Mouse (Mus musculus): Measurements from ENCODE around the gene 4933434E20Rik. TPM values are rescaled to one million over a fixed set of nuclear protein-coding genes. Genes with fewer than 3 reads are reported as not detected.
A peak's percentile ranks its signal among the peaks of the same experiment; 100 is the strongest.

The 4933434E20Rik gene
- polyA plus RNA-seq (2016; fragmentation: Nextera tagmentation; extraction: Ambion mirVana) = 101 and 103 TPM in 2 replicates

- Histone ChIP-seq H3K36me3 (peaks cover 41% of the 10 kb centered on the region), H3K27me3 (replicated peaks) (no peaks in the 10 kb centered on the region), H3K4me2 (peak within 1 kb of the TSS; percentile 71), H3K9ac (peak within 1 kb of the TSS; percentile 95), H3K9me3 (replicated peaks) (no peaks in the 10 kb centered on the region), H3K4me3 (peak within 1 kb of the TSS; percentile 88), H3K27ac (peak within 1 kb of the TSS; percentile 95), H3K4me1 (peaks cover 39% of the 10 kb centered on the region)
- ATAC-seq = peak; percentile 71
- WGBS (ENCODE audit: insufficient replicate concordance) = under 1% methylated on average over 42 of the region's 43 CpGs
These were observed at the start of gene 4933434E20Rik for GRCm38 (mm10) chr3:90051441-90052350. 4933434E20Rik (plus strand) TSS chr3:90051636.

- no peaks in the 10 kb centered on the region for H3K9me3 ChIP-seq (replicated peaks)
- ATAC-seq = no peak
- H3K9ac ChIP-seq = no peak overlapping the region
- peaks cover 84% of the 10 kb centered on the region for H3K36me3 ChIP-seq
- no peak overlapping the region for H3K4me3 ChIP-seq
- 83% methylated on average over 3 of the region's 3 CpGs for WGBS (ENCODE audit: insufficient replicate concordance)
- no peak overlapping the region for H3K4me2 ChIP-seq
- H3K27ac ChIP-seq = no peak overlapping the region
- no peaks in the 10 kb centered on the region for H3K27me3 ChIP-seq (replicated peaks)
- H3K4me1 ChIP-seq = peaks cover 7% of the 10 kb centered on the region
These were observed 47.2 kb upstream of the 4933434E20Rik start for GRCm38 (mm10) chr3:90004091-90004796.

- Histone ChIP-seq H3K4me3 (no peak overlapping the region), H3K27me3 (replicated peaks) (no peaks in the 10 kb centered on the region), H3K4me1 (no peaks in the 10 kb centered on the region)
These were observed 41.1 kb upstream of the 4933434E20Rik start for GRCm38 (mm10) chr3:90010291-90010690.

GRCm38 (mm10) chr3:90016626-90017025 lies 34.8 kb upstream of the 4933434E20Rik start:
- no peak for ATAC-seq
- H3K4me3 ChIP-seq = no peak overlapping the region
- WGBS (ENCODE audit: insufficient replicate concordance) = 77% methylated on average over 4 of the region's 4 CpGs
- peaks cover 98% of the 10 kb centered on the region for H3K36me3 ChIP-seq
- no peak overlapping the region for H3K27ac ChIP-seq
- no peak overlapping the region for H3K4me2 ChIP-seq
- no peaks in the 10 kb centered on the region for H3K4me1 ChIP-seq
- no peaks in the 10 kb centered on the region for H3K27me3 ChIP-seq (replicated peaks)
- H3K9me3 ChIP-seq (replicated peaks) = no peaks in the 10 kb centered on the region
- H3K9ac ChIP-seq = no peak overlapping the region

More at GRCm38 (mm10) chr3:90010291-90010690, 41.1 kb upstream of the 4933434E20Rik start:
- no peak overlapping the region for H3K27ac ChIP-seq
- no peak for ATAC-seq
- peaks cover 98% of the 10 kb centered on the region for H3K36me3 ChIP-seq
- WGBS (ENCODE audit: insufficient replicate concordance) = 91% methylated on average over 2 of the region's 2 CpGs
- H3K9ac ChIP-seq = no peak overlapping the region
- no peak overlapping the region for H3K4me2 ChIP-seq
- no peaks in the 10 kb centered on the region for H3K9me3 ChIP-seq (replicated peaks)

GRCm38 (mm10) chr3:90034653-90035052 lies 16.8 kb upstream of the 4933434E20Rik start:
- 76% methylated on average over 2 of the region's 2 CpGs for WGBS (ENCODE audit: insufficient replicate concordance)
- H3K36me3 ChIP-seq = peaks cover 94% of the 10 kb centered on the region
- ATAC-seq = no peak

GRCm38 (mm10) chr3:90036263-90036662 lies 15.2 kb upstream of the 4933434E20Rik start:
- H3K4me2 ChIP-seq = no peak overlapping the region
- no peaks in the 10 kb centered on the region for H3K9me3 ChIP-seq (replicated peaks)
- 90% methylated on average over 1 of the region's 1 CpGs for WGBS (ENCODE audit: insufficient replicate concordance)
- ATAC-seq = no peak
- H3K9ac ChIP-seq = no peak overlapping the region
- no peaks in the 10 kb centered on the region for H3K4me1 ChIP-seq
- H3K27ac ChIP-seq = no peak overlapping the region
- peaks cover 92% of the 10 kb centered on the region for H3K36me3 ChIP-seq
- no peak overlapping the region for H3K4me3 ChIP-seq
- H3K27me3 ChIP-seq (replicated peaks) = no peaks in the 10 kb centered on the region

More at GRCm38 (mm10) chr3:90034653-90035052, 16.8 kb upstream of the 4933434E20Rik start:
- Histone ChIP-seq H3K27me3 (replicated peaks) (no peaks in the 10 kb centered on the region), H3K4me1 (no peaks in the 10 kb centered on the region), H3K4me2 (no peak overlapping the region), H3K9me3 (replicated peaks) (no peaks in the 10 kb centered on the region), H3K27ac (no peak overlapping the region), H3K4me3 (no peak overlapping the region), H3K9ac (no peak overlapping the region)

- Histone ChIP-seq H3K36me3 (peaks cover 41% of the 10 kb centered on the region), H3K4me2 (no peak overlapping the region), H3K27ac (no peak overlapping the region), H3K9ac (no peak overlapping the region; the same call in 1 of the 2 replicates), H3K4me1 (peaks cover 35% of the 10 kb centered on the region), H3K9me3 (replicated peaks) (no peaks in the 10 kb centered on the region), H3K4me3 (no peak overlapping the region), H3K27me3 (replicated peaks) (no peaks in the 10 kb centered on the region)
- WGBS (ENCODE audit: insufficient replicate concordance) = 81% methylated on average over 3 of the region's 3 CpGs
- no peak for ATAC-seq
These were observed 1.7 kb upstream of the 4933434E20Rik start for GRCm38 (mm10) chr3:90049691-90050090.

GRCm38 (mm10) chr3:90052351-90053241 lies 1.2 kb downstream of the 4933434E20Rik start, which contains the start of gene Ubap2l:
Ubap2l (minus strand) TSS chr3:90052628.
- Histone ChIP-seq H3K27ac (peak within 1 kb of the TSS; percentile 95), H3K36me3 (peaks cover 41% of the 10 kb centered on the region), H3K4me1 (peaks cover 38% of the 10 kb centered on the region), H3K4me3 (peak within 1 kb of the TSS; percentile 88), H3K9me3 (replicated peaks) (no peaks in the 10 kb centered on the region), H3K27me3 (replicated peaks) (no peaks in the 10 kb centered on the region), H3K9ac (peak within 1 kb of the TSS; percentile 95), H3K4me2 (peak within 1 kb of the TSS; percentile 74)
- peak; percentile 90 for ATAC-seq
- under 1% methylated on average over 72 of the region's 81 CpGs for WGBS (ENCODE audit: insufficient replicate concordance)

- no peak overlapping the region for H3K9ac ChIP-seq
- no peak overlapping the region for H3K27ac ChIP-seq
- H3K27me3 ChIP-seq (replicated peaks) = no peaks in the 10 kb centered on the region
- peaks cover 85% of the 10 kb centered on the region for H3K36me3 ChIP-seq
- WGBS (ENCODE audit: insufficient replicate concordance) = 85% methylated on average over 6 of the region's 6 CpGs
- H3K9me3 ChIP-seq (replicated peaks) = no peaks in the 10 kb centered on the region
- no peak for ATAC-seq
- H3K4me3 ChIP-seq = no peak overlapping the region
- H3K4me1 ChIP-seq = no peaks in the 10 kb centered on the region
- no peak overlapping the region for H3K4me2 ChIP-seq
These were observed 10.1 kb downstream of the 4933434E20Rik start for GRCm38 (mm10) chr3:90061549-90061948.

- ATAC-seq = no peak
- no peak overlapping the region for H3K27ac ChIP-seq
- H3K27me3 ChIP-seq (replicated peaks) = no peaks in the 10 kb centered on the region
- H3K9me3 ChIP-seq (replicated peaks) = no peaks in the 10 kb centered on the region
- no peak overlapping the region for H3K4me3 ChIP-seq
- no peak overlapping the region for H3K9ac ChIP-seq
- no peaks in the 10 kb centered on the region for H3K4me1 ChIP-seq
- H3K36me3 ChIP-seq = peaks cover 77% of the 10 kb centered on the region
- 75% methylated on average over 2 of the region's 2 CpGs for WGBS (ENCODE audit: insufficient replicate concordance)
- no peak overlapping the region for H3K4me2 ChIP-seq
These were observed 11.1 kb downstream of the 4933434E20Rik start for GRCm38 (mm10) chr3:90062539-90062938.

GRCm38 (mm10) chr3:90064383-90064782 lies 12.9 kb downstream of the 4933434E20Rik start:
- WGBS (ENCODE audit: insufficient replicate concordance) = 65% methylated on average over 3 of the region's 3 CpGs
- Histone ChIP-seq H3K9me3 (replicated peaks) (no peaks in the 10 kb centered on the region), H3K27ac (no peak overlapping the region), H3K36me3 (peaks cover 64% of the 10 kb centered on the region), H3K9ac (no peak overlapping the region), H3K27me3 (replicated peaks) (no peaks in the 10 kb centered on the region), H3K4me1 (no peaks in the 10 kb centered on the region), H3K4me3 (no peak overlapping the region), H3K4me2 (no peak overlapping the region)
- no peak; the same call in 1 of the 2 replicates for ATAC-seq

All from liver, embryonic 12.5 days (tissue).